Mouse (Mus musculus): ENCODE measurements around the gene Cfap221.

DNA sequence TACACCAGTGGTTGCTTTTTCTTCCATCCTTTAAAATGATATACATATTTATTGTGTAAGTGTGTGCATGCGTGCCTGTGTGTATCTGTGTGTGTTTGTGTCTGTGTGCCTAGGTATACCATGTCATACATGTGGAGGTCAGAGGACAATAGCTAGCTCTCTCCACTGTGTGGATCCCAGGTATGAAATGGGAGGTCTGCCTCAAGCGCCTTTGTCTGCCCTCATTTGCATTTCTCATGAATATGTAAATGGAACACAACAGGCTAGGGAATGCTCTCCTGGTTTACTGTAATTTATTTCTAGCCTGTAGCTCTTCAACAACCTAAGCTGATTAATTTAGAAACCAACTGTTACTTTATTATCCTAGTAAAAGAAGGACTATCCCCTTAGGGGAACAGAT is 42.4 kb downstream of the Cfap221 start:
- TF ChIP-seq CTCF (IDR thresholded peaks at IDR 0.05; ENCODE audit: extremely low read depth, insufficient read depth, low read length) (no peak), POLR2A (IDR thresholded peaks at IDR 0.05; ENCODE audit: extremely low read depth, insufficient read depth, low read length) (no peak)

Measured in cortical plate, adult 2 months (tissue).